Mouse (Mus musculus): Measurements from ENCODE around the gene Hmbs. TPM values are rescaled to one million over a fixed set of nuclear protein-coding genes. Genes with fewer than 3 reads are reported as not detected.
A peak's percentile ranks its signal among the peaks of the same experiment; 100 is the strongest.
"Not testable (repeated sequence)": the region's sequence is repeated elsewhere in the genome, so short reads cannot be mapped to it uniquely, and the experiment has no call there.

Hmbs gene
- total RNA-seq, 4 experiments from 2014 or later = 82.8 to 122 (median 96.8) TPM

DNA sequence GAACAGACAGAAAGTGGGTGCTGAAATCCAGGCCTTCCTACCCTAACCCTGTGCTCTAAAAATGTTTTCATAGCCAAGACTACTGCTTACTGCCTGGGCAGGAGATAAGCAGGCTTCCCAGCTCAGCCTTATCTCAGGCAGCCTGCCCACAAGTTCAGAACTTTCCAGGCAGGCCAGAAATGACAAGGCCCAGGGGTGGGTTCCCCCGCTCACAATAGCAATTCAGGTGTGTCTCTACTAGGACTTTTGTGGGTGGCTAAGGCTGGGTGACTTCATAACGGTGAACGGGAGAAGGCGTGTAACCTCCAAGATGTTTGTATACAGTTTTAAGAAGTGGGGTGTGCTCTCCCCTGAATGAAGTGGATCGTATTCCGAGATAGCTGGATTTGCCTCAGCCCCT is 738 bp downstream of the Hmbs start:
- no peak for DNase-seq

DNA sequence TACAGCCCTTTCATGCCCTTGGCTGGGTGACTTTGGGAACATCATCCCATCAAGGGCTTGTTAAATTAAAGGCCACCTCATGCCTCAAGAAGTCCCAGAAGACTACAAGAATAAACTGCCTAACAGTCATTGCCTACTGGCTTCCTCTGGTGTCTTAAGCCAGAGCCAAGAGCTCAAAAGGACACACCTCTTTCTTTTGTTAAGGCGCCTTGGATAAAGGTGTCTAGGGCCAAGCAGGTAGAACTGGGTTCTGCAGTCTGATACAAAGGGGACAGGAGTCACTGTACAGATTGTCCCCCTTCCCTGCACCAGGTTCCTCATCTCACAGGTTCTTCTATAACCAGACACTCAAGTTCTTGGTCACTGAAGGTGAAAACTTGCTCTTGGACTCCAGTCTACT is 1.4 kb downstream of the Hmbs start:
- no peak for DNase-seq

DNA sequence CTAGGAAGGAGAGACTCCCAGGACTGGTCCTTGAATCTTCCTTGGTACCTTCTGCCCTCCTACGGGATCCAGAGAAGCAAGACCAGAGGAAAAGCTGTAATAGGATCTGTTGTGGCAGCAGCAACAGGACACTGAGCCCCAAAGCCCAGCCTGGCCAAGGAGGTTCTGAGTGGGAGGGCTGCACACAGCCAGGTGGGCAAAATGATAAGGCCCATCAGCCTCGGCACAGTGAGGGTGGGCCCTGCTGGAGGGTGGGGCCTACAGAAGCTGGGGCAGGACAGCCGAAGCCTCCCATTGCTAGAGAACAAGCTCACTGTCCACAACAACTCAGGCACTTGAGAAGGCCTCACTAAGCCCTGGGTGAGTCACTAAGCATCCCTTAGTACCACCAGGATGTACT is 1.9 kb downstream of the Hmbs start:
- DNase-seq = no peak

DNA sequence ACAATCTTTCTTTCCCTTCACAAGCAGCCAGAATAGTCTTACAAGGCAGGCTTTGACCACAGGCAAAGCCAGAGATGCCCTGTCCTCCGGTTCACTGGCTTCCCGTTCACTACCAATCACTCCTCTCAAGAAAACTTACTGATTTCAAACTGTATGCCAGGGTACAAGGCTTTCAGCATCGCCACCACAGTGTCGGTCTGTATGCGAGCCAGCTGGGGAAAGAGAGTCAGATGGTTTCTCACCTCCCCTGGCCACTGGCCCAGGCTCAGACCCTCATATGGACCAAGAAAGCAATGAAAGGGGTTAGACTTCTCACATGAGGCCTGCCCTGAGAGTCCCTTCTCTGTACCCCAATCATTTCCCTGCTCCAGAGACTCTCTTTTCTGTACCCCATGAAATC is 2.5 kb downstream of the Hmbs start:
- no peak for DNase-seq

DNA sequence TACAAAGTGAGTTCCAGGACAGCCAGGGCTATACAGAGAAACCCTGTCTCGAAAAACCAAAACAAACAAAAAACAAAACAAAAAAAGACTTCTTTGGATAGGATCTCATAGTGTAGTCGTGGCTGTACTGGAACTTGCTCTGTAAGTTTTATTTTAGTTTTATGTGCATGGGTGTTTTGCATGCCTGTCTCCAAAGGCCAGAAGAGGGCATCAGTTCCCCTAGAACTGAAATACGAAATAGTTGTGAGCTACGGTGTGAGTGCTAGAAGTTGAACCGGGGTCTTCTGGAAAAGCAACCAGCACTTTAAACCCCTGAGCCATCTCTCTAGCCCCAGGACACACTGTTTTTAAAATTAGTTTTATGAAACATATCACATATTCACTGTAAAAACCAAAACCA is 5.5 kb downstream of the Hmbs start:
- DNase-seq = no peak

DNA sequence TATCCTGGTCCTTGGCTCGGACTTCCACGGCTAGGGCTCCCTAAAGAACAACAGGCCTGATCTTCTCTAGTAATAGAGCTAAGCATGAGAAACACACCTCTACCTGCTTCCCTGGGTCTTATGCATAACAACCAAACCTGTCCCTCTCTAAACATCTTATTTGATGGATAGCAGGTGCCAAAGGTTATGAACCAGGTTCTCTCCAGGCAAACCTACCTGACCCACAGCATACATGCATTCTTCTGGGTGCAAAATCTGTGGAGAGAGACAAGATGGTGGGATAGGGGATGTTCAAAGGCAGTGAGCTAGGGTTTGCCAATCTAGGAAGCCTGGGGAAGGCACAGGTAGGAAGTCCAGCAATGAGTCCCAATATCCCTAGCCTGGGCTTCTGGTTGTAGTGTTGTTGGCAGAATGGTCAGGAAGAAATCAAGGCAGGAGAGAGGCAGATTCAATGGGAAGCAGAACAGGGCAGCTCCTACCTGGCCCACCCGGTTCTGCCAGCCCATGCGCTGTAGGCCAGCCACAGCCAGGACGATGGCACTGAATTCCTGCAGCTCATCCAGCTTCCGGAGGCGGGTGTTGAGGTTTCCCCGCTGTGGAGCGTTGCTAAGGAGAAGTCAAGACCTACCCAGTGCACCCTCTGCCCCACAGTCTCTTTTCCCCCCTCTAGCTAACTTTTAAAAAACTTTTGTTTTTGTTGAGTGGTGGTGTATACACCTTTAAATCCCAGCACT is 6.4 kb downstream of the Hmbs start:
- no peak for DNase-seq

DNA sequence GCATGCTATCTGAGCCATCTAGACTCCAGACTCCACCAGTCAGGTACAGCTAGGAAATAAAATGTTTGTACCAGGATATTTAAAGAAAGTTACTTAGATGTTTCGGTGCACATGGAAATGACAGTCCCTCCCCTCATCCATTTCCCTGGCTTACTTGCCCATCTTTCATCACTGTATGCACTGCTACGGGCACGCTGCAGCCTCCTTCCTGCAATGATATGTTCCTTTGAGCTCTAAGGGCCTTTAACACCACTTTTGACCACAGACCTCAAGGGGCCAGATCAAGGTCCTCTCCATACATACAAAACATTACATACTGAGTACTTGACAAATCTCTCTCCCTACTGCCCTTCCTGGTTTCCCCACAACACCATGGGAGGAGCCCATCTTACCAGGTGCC is 7.1 kb downstream of the Hmbs start:
- DNase-seq = no peak

DNA sequence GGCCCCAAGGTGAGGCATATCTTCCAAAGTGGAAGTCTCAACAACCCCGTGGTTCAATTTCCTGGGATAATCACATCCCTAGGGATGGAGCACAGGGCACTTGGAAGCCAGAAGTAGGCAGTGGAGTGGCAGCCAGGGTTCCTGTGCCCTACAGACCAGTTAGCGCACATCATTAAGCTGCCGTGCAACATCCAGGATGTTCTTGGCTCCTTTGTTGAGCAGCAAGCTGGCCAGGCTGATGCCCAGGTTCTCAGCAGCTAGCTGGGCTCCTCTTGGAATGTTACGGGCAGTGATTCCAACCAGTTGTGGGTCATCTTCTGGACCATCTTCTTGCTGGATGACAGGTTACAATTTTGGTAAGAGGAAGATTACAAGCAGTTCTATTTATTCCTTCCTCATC is 7.5 kb downstream of the Hmbs start:
- not testable (repeated sequence) for DNase-seq

DNA sequence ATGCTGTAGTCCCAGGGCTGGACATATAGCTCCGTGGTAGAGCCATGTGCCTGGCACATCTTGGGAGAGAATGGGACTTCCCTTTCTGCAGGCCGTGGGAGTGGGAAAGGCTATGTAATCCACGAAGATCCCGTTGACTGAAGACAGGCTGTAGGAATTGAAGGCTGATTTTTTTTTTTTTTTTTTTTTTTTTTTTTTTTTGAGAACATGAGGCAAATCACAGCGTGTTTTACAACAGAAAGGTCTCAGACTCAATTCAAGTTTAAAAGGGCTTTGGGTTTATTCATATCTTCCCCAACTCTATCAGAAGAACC is 8.0 kb downstream of the Hmbs start:
- no peak for DNase-seq

DNA sequence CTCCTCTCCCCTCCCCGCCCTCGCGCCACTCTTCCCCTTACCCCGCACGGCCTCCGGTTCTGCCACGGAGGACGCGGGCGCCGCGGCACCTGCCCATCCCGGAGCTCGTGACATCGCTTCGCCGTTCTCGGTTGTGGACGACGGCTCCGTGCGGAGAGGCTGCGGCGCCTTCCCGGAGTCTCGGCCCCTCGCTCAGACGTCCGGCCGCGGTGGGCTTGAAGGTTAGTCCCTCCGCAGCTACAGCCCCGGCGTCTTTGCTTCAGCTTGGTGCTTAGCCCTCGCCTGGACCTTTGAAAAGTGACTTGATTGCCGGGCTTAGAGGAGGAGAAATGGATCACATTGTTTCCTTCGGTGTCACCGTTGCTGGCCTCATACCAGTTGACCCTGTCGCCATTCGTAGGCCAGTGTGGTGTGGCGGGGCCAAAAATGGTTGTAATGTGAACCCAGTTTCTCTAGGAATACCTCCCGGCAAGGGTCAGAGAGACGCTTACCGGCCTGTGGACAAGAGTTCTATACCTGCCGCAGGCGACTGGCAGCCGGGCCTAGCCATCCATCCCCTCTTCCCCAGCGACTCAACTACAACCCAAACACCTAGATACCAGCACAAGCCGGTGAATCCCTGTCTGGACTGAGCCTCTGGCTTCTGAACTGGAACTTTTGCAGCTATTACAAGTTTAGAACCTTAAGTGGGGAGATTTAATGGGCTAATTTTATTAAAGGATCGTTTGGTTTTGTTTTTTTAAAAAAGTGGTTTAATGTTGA is 8.5 kb downstream of the Hmbs start:
- no peak for DNase-seq

DNA sequence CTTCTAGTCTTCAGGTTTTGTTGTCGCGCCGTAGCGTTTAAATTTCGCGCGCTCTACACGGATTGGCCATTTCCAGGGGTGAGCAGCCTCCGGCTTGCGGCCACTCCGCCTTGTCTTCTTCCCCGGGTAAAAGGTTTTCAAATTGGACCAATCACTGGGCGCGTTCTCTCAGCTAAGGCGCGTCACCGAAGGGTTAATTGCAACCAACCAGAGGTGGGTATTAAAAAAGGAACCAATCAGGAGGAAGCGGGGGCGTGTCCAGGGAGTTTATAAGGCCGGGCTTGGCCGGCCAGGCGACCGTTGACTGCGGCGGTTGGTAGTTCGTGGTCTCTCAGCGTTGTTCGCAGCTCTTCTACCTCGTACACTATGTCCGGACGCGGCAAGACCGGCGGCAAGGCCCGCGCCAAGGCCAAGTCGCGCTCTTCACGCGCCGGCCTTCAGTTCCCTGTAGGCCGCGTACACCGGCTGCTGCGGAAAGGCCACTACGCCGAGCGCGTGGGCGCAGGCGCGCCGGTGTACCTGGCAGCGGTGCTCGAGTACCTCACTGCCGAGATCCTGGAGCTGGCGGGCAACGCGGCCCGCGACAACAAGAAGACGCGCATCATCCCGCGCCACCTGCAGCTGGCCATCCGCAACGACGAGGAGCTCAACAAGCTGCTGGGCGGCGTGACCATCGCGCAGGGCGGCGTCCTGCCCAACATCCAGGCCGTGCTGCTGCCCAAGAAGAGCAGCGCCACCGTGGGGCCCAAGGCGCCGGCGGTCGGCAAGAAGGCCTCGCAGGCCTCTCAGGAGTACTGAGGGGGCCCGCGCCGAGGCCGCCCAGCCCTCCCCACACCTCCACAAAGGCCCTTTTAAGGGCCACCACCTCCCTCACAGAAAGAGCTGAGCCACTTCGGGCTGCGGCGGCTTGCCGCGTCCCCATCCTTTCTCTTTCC is 9.4 kb downstream of the Hmbs start, which contains the start of gene H2afx:
Gene H2afx, plus strand, starts transcription at position 299 of the 935 bp plus-strand sequence.
- peak; percentile 99 for DNase-seq

DNA sequence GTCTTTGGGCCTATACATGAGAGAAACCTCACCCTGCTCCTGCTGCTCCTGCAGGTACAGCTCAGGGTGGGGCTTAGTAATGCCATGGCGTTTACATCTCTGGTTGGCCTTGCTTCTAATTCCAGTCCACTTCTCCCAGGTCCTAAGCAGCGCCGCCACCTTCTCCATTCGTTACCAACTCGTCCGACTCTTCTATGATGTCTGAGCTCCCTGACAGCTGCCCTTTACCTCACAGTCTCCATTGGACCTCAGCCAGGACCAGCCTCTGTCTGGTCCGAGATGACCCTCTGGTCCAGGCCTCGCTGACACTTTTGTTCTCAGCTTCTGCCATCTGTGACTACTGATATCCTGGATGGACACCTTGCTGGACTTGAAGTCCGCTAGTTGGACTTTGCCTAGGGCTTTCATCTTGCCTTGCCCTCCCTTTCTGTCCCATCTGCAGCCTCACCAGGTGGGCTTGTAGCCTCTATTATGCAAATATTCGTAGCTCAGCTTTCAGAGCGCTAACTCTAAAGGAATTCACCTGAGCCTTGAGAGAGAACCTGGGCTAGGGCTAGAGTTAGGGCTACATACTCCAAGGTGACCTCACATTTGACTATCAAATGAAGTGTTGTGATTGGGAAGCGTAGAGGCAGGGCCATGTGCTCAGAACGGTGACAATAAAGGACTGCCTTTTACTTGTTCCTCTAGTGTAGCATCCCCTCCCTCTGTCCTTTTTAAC is 10.9 kb downstream of the Hmbs start:
- no peak for DNase-seq

DNA sequence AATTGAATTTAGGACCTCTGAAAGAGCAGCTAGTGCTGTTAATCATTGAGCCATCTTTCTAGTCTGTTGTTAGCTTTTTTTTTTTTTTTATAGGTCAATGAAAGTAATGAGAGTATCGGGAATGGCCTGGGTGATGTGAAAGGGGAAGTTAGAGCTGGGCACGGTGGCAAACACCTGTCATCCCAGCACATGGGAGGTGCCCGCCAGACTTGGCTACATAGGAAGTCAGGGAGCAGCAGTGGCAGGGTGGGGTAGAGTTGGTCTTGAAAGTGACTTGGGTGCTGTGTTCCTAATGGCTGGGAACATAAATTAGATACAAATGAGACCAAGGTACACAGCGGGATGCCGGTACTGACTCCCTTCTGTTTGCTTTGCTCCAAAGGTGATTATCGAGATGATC is 13.3 kb downstream of the Hmbs start:
- DNase-seq = no peak

DNA sequence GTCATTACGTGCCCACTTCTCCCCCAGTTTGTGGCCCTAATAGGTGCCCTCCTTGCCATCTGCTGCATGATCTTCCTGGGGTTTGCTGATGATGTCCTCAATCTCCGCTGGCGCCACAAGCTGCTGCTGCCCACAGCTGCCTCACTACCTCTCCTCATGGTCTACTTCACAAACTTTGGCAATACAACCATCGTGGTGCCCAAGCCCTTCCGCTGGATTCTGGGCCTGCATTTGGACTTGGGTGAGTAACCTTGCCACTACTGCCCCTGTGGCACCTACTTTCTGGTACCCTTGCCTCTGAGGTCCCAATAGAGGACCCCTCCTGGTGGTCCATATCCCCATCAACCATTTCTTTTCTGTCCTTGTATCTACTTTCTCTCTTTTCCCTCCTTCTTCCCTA is 16.1 kb downstream of the Hmbs start:
- no peak for DNase-seq

DNA sequence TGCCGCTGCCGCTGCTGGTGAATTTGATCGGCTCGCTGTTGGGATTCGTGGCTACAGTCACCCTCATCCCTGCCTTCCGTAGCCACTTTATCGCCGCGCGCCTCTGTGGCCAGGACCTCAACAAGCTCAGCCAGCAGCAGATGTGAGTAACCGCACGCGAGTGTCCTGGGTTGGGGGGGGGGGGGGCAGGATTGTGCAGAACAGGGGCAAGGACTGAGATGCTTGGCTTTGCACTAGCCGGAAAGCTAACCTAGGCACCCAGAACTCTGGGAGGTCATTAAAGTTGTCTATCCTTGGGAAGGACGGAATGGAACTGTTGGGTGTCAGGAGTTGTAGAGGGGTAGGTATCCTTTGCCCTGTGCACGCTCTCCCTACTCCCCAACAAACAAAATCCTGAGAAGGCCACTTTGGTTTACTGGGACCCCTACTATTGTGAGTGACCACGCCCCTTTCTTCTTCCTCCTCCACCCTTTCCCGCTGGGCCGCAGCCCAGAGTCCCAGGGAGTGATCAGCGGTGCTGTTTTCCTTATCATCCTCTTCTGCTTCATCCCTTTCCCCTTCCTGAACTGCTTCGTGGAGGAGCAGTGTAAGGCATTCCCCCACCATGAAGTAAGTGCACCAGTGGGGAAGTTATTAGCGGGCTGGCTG is 16.8 kb downstream of the Hmbs start:
- DNase-seq = no peak

DNA sequence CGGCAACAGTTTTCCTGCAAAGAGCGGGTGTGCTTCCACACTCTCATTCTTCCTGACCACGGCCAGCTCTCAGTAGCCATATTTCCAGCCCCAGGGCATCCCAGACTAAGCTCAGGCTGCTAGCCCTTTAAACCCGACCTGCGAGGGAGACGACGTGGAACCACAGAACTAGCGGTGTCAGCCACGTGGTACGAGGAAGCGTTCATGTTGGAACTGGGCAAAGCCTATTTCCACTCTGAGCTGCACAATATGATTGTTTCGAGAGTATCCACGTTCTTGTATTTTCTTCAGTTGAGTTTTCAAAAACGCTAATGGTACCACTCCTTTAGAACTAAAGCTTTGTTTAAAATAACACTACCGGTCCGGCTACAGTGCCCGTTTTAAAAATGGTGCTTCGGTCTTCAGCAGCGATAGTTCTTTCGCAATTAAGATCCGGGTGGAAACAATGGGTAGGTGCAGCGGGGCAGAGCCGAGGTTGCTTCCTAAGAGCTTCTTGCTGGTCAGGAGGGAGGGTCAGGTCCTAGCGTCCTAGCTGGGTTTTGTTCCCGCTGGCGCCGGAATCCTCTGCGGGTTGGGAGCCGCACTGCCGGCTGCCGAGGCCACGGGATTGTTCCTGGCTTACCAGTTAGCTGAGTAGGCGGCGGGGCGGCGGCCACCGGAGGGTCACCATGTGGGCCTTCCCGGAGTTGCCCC is 17.5 kb downstream of the Hmbs start:
- peak; percentile 87 for DNase-seq

DNA sequence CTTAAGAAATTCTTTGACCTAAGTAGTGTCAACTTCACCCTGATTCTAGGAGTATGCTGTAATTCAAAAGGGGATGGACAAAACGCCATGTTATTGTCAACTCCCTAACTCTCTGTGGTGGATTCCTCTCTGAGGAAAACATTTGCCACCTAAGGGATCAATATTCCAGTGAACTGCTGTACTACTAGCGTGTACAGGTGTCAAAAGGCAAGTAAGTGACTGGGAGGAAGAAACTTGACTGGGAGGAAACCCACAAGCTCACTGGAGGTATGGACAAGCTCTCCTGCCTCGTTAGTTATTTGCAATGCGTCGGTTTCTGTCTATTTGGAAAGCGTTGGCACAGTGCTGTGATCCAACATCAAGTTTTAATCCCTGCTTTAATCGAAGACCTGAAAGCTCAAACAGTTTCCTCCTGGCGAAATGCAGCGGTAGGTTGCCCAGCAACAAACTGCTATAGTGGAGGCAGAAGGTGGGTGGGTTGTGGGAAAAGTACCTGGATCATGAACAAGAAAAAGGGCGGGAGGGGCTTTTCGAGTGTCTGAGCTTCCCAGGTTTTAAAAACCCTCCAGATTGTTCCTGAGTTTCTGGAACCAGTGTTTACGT is 18.2 kb downstream of the Hmbs start, which contains the start of gene Dpagt1:
Gene Dpagt1, plus strand, starts transcription at position 252 of the 603 bp plus-strand sequence.
- DNase-seq = no peak

DNA sequence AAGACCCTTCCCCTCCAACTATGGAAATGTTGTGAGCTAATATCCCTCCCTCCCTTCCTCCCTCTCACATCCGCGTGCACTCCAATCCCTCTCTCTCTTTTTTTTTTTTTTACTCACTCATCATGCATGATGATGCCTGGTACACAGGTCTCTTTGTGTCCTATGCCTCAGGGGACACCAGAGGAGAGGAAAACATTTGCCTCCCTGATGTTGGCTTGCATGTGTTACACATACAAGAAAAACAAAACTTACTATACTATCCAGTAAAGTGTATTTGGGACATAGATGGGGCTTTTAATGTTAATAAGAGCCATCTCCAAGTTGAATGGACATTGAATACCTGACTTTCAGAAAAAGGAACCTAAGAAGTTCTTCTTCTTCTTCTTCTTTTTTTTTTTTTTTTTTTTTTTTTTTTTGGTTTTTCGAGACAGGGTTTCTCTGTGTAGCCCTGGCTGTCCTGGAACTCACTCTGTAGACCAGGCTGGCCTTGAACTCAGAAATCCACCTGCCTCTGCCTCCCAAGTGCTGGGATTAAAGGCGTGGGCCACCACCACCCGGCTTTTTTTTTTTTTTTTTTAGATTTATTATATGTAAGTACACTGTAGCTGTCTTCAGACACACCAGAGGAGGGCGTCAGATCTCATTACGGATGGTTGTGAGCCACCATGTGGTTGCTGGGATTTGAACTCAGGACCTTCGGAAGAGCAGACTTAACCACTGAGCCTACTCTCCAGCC is 18.8 kb downstream of the Hmbs start:
- not testable (repeated sequence) for DNase-seq

DNA sequence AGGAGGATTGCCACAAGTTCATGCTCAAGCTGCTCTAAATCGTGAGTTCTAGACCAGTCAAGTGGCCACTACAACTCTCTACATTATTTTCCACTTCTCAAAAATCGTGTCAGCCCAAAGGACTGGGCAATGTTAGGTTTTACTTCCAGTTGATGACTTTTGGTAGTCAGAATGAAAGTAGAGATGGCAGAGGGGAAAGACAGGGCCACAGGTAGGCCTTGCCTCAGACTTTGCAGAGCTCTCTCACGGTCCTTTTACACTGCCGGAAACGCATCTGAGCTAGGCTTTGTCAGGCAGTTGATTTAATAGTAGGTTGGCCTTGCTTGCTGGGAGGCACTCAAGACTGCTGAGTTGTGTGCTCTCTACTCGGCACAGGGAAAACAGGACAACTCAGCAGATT is 19.9 kb downstream of the Hmbs start:
- DNase-seq = peak; percentile 64

DNA sequence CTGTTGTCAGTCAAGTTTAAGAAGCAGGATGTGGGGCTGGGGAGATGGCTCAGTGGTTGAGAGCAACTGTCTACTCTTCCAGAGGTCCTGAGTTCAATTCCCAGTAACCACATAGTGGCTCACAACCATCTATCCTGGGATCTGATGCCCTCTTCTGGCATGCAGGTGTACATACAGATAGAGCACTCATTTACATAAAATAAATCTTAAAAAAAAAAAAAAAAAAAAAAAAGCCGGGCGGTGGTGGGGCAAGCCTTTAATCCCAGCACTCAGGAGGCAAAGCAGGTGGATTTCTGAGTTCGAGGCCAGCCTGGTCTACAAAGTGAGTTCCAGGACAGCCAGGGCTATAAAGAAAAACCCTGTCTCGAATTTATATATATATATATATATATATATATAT is 20.4 kb downstream of the Hmbs start:
- not testable (repeated sequence) for DNase-seq

Data from adrenal gland, adult 8-10 months (tissue).